Mouse (Mus musculus) cerebellum, adult 11 months (tissue): ENCODE measurements around the gene Olfr776.
"Not testable (repeated sequence)": the region's sequence is repeated elsewhere in the genome, so short reads cannot be mapped to it uniquely, and the experiment has no call there.

Source experiments
- DNase-seq: peaks from one replicate; pipeline ENCODE4 v3.0.0; 2022

The Olfr776 gene

GRCm38 (mm10) chr10:129258827-129259226 is at the start of gene Olfr776:
Gene Olfr776, plus strand, starts transcription at chr10:129259127.
- DNase-seq: no peak

GRCm38 (mm10) chr10:129230737-129231136 is 28.2 kb upstream of the Olfr776 start:
- no peak for DNase-seq

- no peak for DNase-seq
Observed at GRCm38 (mm10) chr10:129235904-129236303, 23.0 kb upstream of the Olfr776 start, which contains the start of gene Olfr774. Gene Olfr774, plus strand, starts transcription at chr10:129236204.

- DNase-seq: no peak
Observed at GRCm38 (mm10) chr10:129248112-129248511, 10.8 kb upstream of the Olfr776 start, which contains the start of gene Olfr775. Gene Olfr775, plus strand, starts transcription at chr10:129248412.

- no peak for DNase-seq
Observed at GRCm38 (mm10) chr10:129271081-129271535, 12.2 kb downstream of the Olfr776 start, which contains the start of gene Olfr777. Gene Olfr777, minus strand, starts transcription at chr10:129271485.

- not testable (repeated sequence) for DNase-seq
Observed at GRCm38 (mm10) chr10:129312973-129313372, 54.0 kb downstream of the Olfr776 start.

- DNase-seq: not testable (repeated sequence)
Observed at GRCm38 (mm10) chr10:129313521-129313920, 54.6 kb downstream of the Olfr776 start.
